Mouse (Mus musculus) heart, adult 8-10 months (tissue): ENCODE data around the gene Clasp2. TPM values are rescaled to one million over a fixed set of nuclear protein-coding genes. Genes with fewer than 3 reads are reported as not detected.
A peak's percentile ranks its signal among the peaks of the same experiment; 100 is the strongest.
"Not testable (repeated sequence)": the region's sequence is repeated elsewhere in the genome, so short reads cannot be mapped to it uniquely, and the experiment has no call there.

Source experiments
- DNase-seq: peaks from one replicate; pipeline ENCODE4 v3.0.0; 2022; ENCODE audit warnings: low spot score
- total RNA-seq, 4 experiments: library from RNA; stranded (reverse); gene quantifications; 2 replicates each; pipeline ENCODE4 v1.2.4; 2022

Gene Clasp2
- total RNA-seq, 4 experiments from 2014 or later = 53.8 to 62.5 (median 58.9) TPM

- no peak for DNase-seq
Observed at GRCm38 (mm10) chr9:113815836-113816235, 74.6 kb downstream of the Clasp2 start.

DNA sequence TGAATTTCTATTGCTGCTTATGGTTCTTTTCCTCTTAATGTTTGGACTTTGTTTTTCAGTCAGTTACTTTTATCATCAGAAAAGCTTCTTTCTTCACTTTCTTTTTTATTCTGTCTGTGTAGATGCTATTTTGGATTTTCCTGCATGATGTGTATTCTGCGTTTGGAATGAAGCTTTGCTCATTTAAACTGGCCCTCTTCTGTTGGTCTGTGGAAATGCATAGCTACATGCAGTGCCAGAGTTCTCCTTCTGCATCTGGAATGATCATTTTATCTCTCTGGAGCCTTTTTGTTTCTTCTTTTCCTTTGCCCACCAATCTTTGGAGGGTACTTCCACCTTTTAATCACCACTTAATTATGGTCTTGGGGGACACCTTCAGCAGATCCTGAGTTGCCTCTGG, 80.9 kb downstream of the Clasp2 start:
- DNase-seq = no peak

DNA sequence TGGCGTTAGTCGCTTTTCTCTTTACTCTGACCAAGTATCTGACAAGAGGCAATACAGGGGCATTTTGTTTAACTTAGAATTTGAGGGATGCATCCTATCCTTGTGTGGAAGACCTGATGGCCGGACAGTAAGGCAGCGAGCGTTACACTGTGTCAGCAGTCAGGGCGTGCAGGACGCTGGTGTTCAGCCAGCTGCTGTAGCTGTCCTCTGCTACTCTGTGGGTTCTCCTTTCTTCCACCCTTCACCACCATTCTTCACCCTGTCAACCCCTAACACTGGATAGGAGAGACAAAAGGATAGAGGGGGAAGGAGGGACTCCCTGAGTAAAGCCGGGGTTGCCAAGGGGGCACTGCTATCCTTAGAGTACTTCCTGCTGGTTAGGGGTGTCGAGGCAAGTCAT, 87.4 kb downstream of the Clasp2 start:
- no peak for DNase-seq

DNA sequence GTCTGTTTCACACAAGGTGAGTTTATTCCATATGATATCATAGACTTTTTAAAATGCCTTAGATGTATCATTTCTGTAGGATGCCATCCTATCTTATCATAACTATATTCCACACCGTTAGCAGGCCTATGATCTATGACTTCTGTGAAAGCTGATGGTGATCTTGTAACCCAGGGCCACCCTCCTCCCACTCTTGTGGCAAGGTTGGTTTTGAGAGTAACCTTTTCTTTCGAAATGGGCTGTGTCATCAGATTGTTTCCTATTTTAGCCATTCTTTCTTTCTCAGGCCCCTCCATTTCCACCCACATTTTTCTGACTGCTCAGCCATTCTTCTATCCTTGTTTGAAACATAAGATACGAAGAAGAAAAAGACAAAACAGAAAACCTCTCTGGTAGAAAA, 88.9 kb downstream of the Clasp2 start:
- DNase-seq = no peak

- no peak for DNase-seq
Observed at GRCm38 (mm10) chr9:113833481-113833880, 92.2 kb downstream of the Clasp2 start.

DNA sequence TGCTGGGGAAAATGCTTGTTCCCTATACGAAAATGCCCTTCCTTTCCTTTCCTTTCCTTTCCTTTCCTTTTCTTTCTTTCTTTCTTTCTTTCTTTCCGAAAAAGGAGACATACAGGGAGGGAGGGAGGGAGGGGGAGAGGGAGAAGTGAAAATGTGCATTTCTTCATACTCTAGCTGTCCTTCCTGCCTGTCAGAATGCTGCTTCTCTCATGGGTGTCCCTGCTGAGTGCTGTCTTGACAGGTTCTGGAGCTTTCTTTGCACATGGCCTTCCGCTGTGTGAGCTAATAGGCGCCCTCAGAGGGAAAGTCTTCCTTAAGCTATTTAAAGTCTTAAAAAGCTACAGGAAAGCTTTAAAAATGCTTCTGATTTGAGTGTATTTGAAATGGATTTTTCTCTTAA, 95.7 kb downstream of the Clasp2 start:
- no peak for DNase-seq

GRCm38 (mm10) chr9:113837461-113837860, 96.2 kb downstream of the Clasp2 start:
- no peak for DNase-seq

DNA sequence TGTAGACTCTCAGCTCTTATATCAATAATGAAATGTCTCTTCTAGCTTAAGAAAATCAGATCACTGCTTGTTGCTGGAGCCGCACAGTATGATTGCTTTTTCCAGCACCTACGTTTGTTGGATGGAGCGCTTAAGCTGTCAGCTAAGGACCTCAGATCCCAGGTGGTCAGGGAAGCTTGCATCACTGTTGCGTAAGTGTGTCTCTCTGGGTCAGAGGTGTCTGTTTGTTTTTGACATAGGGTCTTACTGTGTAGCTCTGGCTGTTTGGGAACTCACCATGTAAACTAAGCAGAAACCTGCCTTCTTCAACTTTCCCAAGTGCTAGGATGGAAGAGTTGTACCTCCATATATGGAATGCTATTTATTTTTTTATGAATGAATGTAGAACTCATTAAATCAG, 102.8 kb downstream of the Clasp2 start:
- no peak for DNase-seq

- DNase-seq = no peak
Observed at GRCm38 (mm10) chr9:113855441-113855840, 114.2 kb downstream of the Clasp2 start.

- no peak for DNase-seq
Observed at GRCm38 (mm10) chr9:113857281-113857928, 116.1 kb downstream of the Clasp2 start.

GRCm38 (mm10) chr9:113857929-113858440, 116.7 kb downstream of the Clasp2 start:
- DNase-seq = no peak

DNA sequence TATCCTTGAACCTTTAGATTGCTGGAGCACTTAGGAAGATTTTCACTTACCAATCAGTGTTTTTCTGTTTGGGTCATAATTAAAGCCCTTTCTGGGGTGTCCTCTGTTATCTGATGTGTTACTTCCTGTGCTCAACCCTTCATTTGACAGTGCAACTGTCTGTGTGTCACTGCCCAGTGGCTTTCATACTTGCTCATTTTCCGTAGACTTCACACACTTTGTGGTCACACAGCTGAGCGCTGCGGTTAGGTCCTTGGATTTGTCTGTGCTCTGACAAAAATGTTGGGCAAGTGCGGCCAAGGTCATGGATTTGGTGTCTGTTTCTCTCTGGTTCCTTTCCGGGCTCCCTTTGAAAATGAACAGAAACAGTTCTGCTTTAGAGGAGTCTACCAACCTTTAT, 118.1 kb downstream of the Clasp2 start:
- DNase-seq = no peak

- no peak for DNase-seq
Observed at GRCm38 (mm10) chr9:113863370-113863999, 122.2 kb downstream of the Clasp2 start.

DNA sequence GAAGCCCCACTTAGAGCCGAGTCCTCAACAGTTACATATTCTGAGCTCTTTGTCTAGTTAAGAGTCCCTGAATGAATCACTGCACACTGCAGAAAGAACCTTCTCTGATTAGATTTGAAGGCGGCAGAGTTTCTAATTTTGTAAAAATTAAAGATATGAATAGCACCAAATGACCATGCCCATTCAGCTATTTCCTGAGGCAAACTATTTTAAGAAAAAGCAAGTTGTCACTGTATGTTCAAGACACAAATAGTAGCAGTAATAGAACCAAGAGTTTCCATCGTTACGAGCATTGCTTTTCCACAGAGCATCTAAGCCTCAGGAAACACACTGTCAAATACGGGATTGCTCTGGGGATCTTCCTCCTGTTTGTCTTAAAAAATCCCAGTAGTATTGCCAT, 126.7 kb downstream of the Clasp2 start:
- DNase-seq = no peak

- no peak for DNase-seq
Observed at GRCm38 (mm10) chr9:113894903-113895302, 153.6 kb downstream of the Clasp2 start.

- no peak for DNase-seq
Observed at GRCm38 (mm10) chr9:113903136-113903535, 161.9 kb downstream of the Clasp2 start.

DNA sequence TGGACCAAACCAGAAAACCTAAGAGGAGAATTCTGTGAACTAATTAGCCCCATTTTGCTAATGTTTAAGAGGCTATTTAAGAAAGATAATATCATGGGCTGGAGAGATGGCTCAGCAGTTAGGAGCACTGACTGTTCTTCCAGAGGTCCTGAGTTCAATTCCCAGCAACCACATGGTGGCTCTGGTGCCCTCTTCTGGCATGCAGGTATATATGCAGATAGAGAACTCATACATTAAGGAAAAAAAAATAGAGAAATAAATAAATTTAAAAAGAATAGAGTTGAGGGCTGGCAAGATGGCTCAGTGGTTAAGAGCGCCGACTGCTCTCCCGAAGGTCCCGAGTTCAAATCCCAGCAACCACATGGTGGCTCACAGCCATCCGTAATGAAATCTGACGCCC, 163.0 kb downstream of the Clasp2 start:
- not testable (repeated sequence) for DNase-seq

GRCm38 (mm10) chr9:113915789-113916188, 174.5 kb downstream of the Clasp2 start:
- DNase-seq = no peak

GRCm38 (mm10) chr9:113922677-113923076, 181.4 kb downstream of the Clasp2 start:
- no peak for DNase-seq

GRCm38 (mm10) chr9:113924883-113925282, 183.6 kb downstream of the Clasp2 start:
- no peak for DNase-seq

- peak; percentile 23 for DNase-seq
Observed at GRCm38 (mm10) chr9:113928591-113928990, 187.3 kb downstream of the Clasp2 start.

DNA sequence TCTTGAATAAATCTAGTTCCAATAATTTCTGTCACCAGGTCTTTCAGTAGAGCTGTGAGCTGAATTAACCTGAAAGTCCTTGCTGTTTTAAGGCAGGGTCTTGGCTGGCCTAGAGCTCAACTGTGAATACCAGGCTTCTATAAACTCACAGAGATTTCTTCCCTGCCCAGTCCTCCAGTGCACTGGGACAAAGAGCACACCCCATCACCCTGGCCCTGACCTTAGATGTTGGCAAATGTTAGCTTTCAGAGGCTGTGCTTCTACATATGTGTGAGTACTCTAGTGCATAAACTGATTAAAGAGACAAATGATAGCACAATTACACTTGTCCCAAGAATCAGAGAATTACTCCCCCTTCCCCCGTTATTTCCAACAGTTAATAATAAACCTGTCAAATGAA, 188.4 kb downstream of the Clasp2 start:
- DNase-seq = no peak
